Mouse (Mus musculus) myocyte (in vitro differentiated cells): Measurements from ENCODE around the gene Kirrel3.
A peak's percentile ranks its signal among the peaks of the same experiment; 100 is the strongest.

Experiments
- E2F4 ChIP-seq: IDR thresholded peaks from one replicate; pipeline ENCODE4 v1.6.1; 2011; ENCODE audit warnings: mild to moderate bottlenecking, control low read depth, moderate library complexity; ENCODE audit not compliant: insufficient read depth
- MAX ChIP-seq: IDR thresholded peaks from one replicate; pipeline ENCODE4 v1.6.1; 2011; ENCODE audit warnings: low read depth, mild to moderate bottlenecking, control low read depth
- MYOD1 ChIP-seq, 3 experiments: IDR thresholded peaks; one replicate each; pipeline ENCODE4 v1.6.1; 2011; ENCODE audit warnings: control low read depth in 2 of 3, low read depth in 2 of 3, mild to moderate bottlenecking in 2 of 3, moderate library complexity in 1 of 3; ENCODE audit not compliant: insufficient read length in 2 of 3, control insufficient read depth in 1 of 3
- POLR2A ChIP-seq: IDR thresholded peaks from one replicate; pipeline ENCODE4 v1.6.1; 2011; ENCODE audit warnings: low read depth, mild to moderate bottlenecking, control low read depth, moderate library complexity; ENCODE audit not compliant: insufficient read length
- POLR2AphosphoS2 ChIP-seq: IDR thresholded peaks from one replicate; pipeline ENCODE4 v1.6.1; 2011; ENCODE audit warnings: low read depth, control low read depth; ENCODE audit not compliant: insufficient read length
- TCF12 ChIP-seq: IDR thresholded peaks from one replicate; pipeline ENCODE4 v1.6.1; 2011; ENCODE audit warnings: mild to moderate bottlenecking, control low read depth; ENCODE audit not compliant: poor library complexity, insufficient read depth, severe bottlenecking

- TF ChIP-seq MAX (no peak), MYOD1 (IDR thresholded peaks at IDR 0.05; ENCODE audit: control insufficient read depth in 1 of 3, insufficient read length in 2 of 3, low read depth in 2 of 3) (peak in 1 of 3 experiments; percentile 20), POLR2A (no peak), E2F4 (no peak), POLR2AphosphoS2 (no peak), TCF12 (no peak)
These were observed 498.1 kb downstream of the Kirrel3 start for GRCm38 (mm10) chr9:34983513-34984462.
